ENCODE assay signal across 21 mouse cellular contexts in genomic region chr1:158207620-158208019, GRCm38 (mm10).
DNase-seq lines count a peak whose midpoint lies in the region; ATAC-seq and TF ChIP-seq lines count a peak whose summit lies in the region.
"Had no signal": no experiment of that assay in that cellular context is flagged by ENCODE, and none has a peak within 500 bp of the region (broad histone marks: within the 10 kb centered on the region; RNA-seq: fewer than 3 reads in every experiment).

No protein-coding gene starts in this region.

- peaks cover 9% of the 10 kb centered on the region for H3K4me1 ChIP-seq in forebrain, embryonic 10.5 days
- H3K4me1 ChIP-seq in hindbrain, embryonic 10.5 days (replicated peaks), result 0 out of 2 replicates have a peak, but pooled peaks cover 5% of the 10 kb centered on the region
- H3K4me1 ChIP-seq: embryonic facial prominence, embryonic 13.5 days; heart, embryonic 13.5 days; hindbrain, embryonic 12.5 days had no signal

- no peak overlapping the region for H3K27ac ChIP-seq in left cerebral cortex, adult 2 months
- H3K27ac ChIP-seq in forebrain, embryonic 10.5 days, result no peak overlapping the region
- no peak overlapping the region for H3K27ac ChIP-seq in hindbrain, embryonic 10.5 days
- H3K27ac ChIP-seq: embryonic facial prominence, embryonic 13.5 days; heart, embryonic 13.5 days; hindbrain, embryonic 12.5 days; hindbrain, postnatal 0 days had no signal

- DNase-seq in heart, adult 11 months, result peak; percentile 53
- no peak for DNase-seq in heart, adult 9 months (ENCODE audit: low spot score in 2 of 2)
- peak; percentile 1 for DNase-seq in 416B (ENCODE audit: low read depth)
- peak; percentile 66 for DNase-seq in MEL-GATA-1-ER (ENCODE audit: extremely low read depth, low read depth)
- DNase-seq in left cerebral cortex, adult 2 months (ENCODE audit: extremely low spot score in 1 of 2, low spot score in 2 of 2), result no peak
- DNase-seq in forebrain, embryonic 10.5 days (ENCODE audit: extremely low spot score, low spot score), result no peak
- no peak for DNase-seq in hindbrain, embryonic 10.5 days (ENCODE audit: low spot score)
- DNase-seq: adrenal gland, adult 8-10 months; adrenal gland, postnatal 36 days; cerebellum, adult 11 months; cerebellum, adult 9-10 months; cerebellum, postnatal 25 days; gastrocnemius, postnatal 14 days; heart, postnatal 36 days; kidney, adult 11 months had no signal

- no peak; the same call in 1 of the 2 replicates for TF ChIP-seq CTCF in left cerebral cortex, adult 2 months (IDR thresholded peaks at IDR 0.05)

- intact Hi-C loops in left cerebral cortex, adult 2 months (cut with DNase I), result no loop called here

- no peaks in the 10 kb centered on the region for H3K27me3 ChIP-seq in forebrain, embryonic 10.5 days (ENCODE audit: poor library complexity, severe bottlenecking)
- no peaks in the 10 kb centered on the region for H3K27me3 ChIP-seq in hindbrain, embryonic 10.5 days (ENCODE audit: insufficient read depth, poor library complexity, severe bottlenecking)
- H3K27me3 ChIP-seq: embryonic facial prominence, embryonic 13.5 days; heart, embryonic 13.5 days; hindbrain, embryonic 12.5 days had no signal

- ATAC-seq in erythroid progenitor cell, adult 5-6 weeks (replicated peaks; ENCODE audit: low FRiP score, poor library complexity, severe bottlenecking), result peak; percentile 84
- ATAC-seq: forebrain, embryonic 16.5 days; hindbrain, postnatal 0 days had no signal

- no peak overlapping the region for H3K4me3 ChIP-seq in left cerebral cortex, adult 2 months
- H3K4me3 ChIP-seq in forebrain, embryonic 10.5 days, result no peak overlapping the region
- H3K4me3 ChIP-seq in hindbrain, embryonic 10.5 days, result no peak overlapping the region
- H3K4me3 ChIP-seq: embryonic facial prominence, embryonic 13.5 days; heart, embryonic 13.5 days; hindbrain, embryonic 12.5 days had no signal

- H3K36me3 ChIP-seq in forebrain, embryonic 10.5 days (replicated peaks), result no peaks in the 10 kb centered on the region
- no peaks in the 10 kb centered on the region for H3K36me3 ChIP-seq in hindbrain, embryonic 10.5 days
- H3K36me3 ChIP-seq: embryonic facial prominence, embryonic 13.5 days; heart, embryonic 13.5 days; hindbrain, embryonic 12.5 days had no signal

- WGBS in forebrain, embryonic 10.5 days, result 87% methylated on average over 2 of the region's 2 CpGs
- 90% methylated on average over 2 of the region's 2 CpGs for WGBS in hindbrain, embryonic 10.5 days

- H3K9me3 ChIP-seq in forebrain, embryonic 10.5 days, result no peaks in the 10 kb centered on the region
- no peaks in the 10 kb centered on the region for H3K9me3 ChIP-seq in hindbrain, embryonic 10.5 days
- H3K9me3 ChIP-seq: embryonic facial prominence, embryonic 13.5 days; heart, embryonic 13.5 days; hindbrain, embryonic 12.5 days had no signal

Comparison
In these comparisons a context has a peak if more than half of its experiments do, and no peak if none do; other contexts are left out.
1. DNase-seq: peak in heart, adult 11 months (single experiment), 416B (single experiment) and MEL-GATA-1-ER (single experiment); none in heart, adult 9 months (0 of 2), left cerebral cortex, adult 2 months (0 of 2), forebrain, embryonic 10.5 days (single experiment) and hindbrain, embryonic 10.5 days (single experiment).